Comparison of ENCODE assay signal across 20 mouse cellular contexts in the genomic region with DNA sequence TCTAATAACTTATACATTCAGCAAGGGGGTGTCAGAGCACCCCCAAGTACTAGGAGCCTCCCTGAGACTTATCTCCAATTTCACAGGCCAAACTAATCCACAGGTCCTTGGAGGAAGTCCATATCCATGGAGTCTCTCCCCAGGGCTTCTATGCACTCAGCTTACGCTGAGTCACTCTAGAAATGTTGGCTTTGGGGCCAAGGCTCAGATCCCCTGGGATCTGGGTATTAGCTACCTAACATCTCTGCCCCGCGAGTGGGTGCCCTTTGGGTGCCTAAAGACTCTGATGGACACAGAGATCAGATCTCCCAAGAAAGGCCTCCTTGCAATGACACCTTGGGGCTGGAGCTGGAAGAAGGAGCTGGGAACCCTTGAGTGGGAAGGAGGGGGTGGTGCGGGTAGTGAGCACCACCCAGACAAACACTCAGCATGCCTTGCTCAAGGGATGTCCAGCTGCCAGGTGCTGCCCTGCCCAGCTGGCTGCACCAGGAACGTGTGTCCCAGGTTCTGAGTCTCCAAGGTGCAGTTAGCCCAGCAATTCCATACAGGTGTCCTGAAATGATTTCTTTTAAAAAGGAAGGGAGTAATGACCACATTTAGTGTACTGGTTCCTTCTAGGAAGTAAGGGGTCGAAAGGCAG. TPM values are rescaled to one million over a fixed set of nuclear protein-coding genes. Genes with fewer than 3 reads are reported as not detected.
A peak's percentile ranks its signal among the peaks of the same experiment; 100 is the strongest.
DNase-seq lines count a peak whose midpoint lies in the region; ATAC-seq lines count a peak whose summit lies in the region.
"Had no signal": no experiment of that assay in that cellular context is flagged by ENCODE, and none has a peak within 500 bp of the region (broad histone marks: within the 10 kb centered on the region; RNA-seq: fewer than 3 reads in every experiment).

No protein-coding gene starts in this region.

- WGBS in forebrain, embryonic 10.5 days: 85% methylated on average over 6 of the region's 6 CpGs
- 85% methylated on average over 6 of the region's 6 CpGs for WGBS in forebrain, embryonic 12.5 days
- 78% methylated on average over 6 of the region's 6 CpGs for WGBS in embryonic facial prominence, embryonic 10.5 days

- no peak for DNase-seq in forebrain, embryonic 10.5 days (ENCODE audit: extremely low spot score, low spot score)
- peak; percentile 1 for DNase-seq in right cerebral cortex, postnatal 14 days
- DNase-seq in right cerebral cortex, postnatal 25 days: no peak
- peak; percentile 61 for DNase-seq in lung, postnatal 10 days
- DNase-seq in MN1 (ENCODE audit: low spot score): no peak
- no peak for DNase-seq in embryonic facial prominence, embryonic 10.5 days (ENCODE audit: low spot score)
- DNase-seq: cerebellum, adult 8-10 months; gastrocnemius, postnatal 10 days; kidney, adult 11 months; layer of hippocampus, postnatal 36 days; right cerebral cortex, postnatal 4 days; thymus, postnatal 25 days had no signal

- ATAC-seq in forebrain, embryonic 12.5 days (ENCODE audit: low FRiP score): no peak
- ATAC-seq: forebrain, embryonic 13.5 days; midbrain, embryonic 15.5 days; Patski had no signal

- H3K4me2 ChIP-seq in forebrain, embryonic 12.5 days: no peak overlapping the region
- H3K4me2 ChIP-seq: forebrain, embryonic 13.5 days; heart, embryonic 15.5 days; liver, embryonic 15.5 days; midbrain, embryonic 15.5 days had no signal

- H3K9me3 ChIP-seq in forebrain, embryonic 10.5 days: no peaks in the 10 kb centered on the region
- H3K9me3 ChIP-seq in forebrain, embryonic 12.5 days: no peaks in the 10 kb centered on the region
- H3K9me3 ChIP-seq in embryonic facial prominence, embryonic 10.5 days: no peaks in the 10 kb centered on the region
- H3K9me3 ChIP-seq: forebrain, embryonic 13.5 days; heart, embryonic 15.5 days; hindbrain, embryonic 10.5 days; liver, embryonic 15.5 days; midbrain, embryonic 15.5 days had no signal

- H3K36me3 ChIP-seq in forebrain, embryonic 10.5 days (replicated peaks): no peaks in the 10 kb centered on the region
- H3K36me3 ChIP-seq in forebrain, embryonic 12.5 days (replicated peaks): no peaks in the 10 kb centered on the region
- no peaks in the 10 kb centered on the region for H3K36me3 ChIP-seq in embryonic facial prominence, embryonic 10.5 days (replicated peaks)
- H3K36me3 ChIP-seq: heart, embryonic 15.5 days; hindbrain, embryonic 10.5 days; liver, embryonic 15.5 days; midbrain, embryonic 15.5 days had no signal

- peak overlapping the region; percentile 48; the same call in 1 of the 2 replicates for H3K27ac ChIP-seq in forebrain, embryonic 10.5 days
- no peak overlapping the region for H3K27ac ChIP-seq in forebrain, embryonic 12.5 days
- H3K27ac ChIP-seq in embryonic facial prominence, embryonic 10.5 days (replicated peaks): no peak overlapping the region
- H3K27ac ChIP-seq: forebrain, embryonic 13.5 days; heart, adult 2 months; heart, embryonic 15.5 days; liver, embryonic 15.5 days; midbrain, embryonic 15.5 days had no signal

- 0 out of 2 replicates have a peak, but pooled peaks cover 8% of the 10 kb centered on the region for H3K27me3 ChIP-seq in forebrain, embryonic 10.5 days (ENCODE audit: poor library complexity, severe bottlenecking)
- no peaks in the 10 kb centered on the region for H3K27me3 ChIP-seq in forebrain, embryonic 12.5 days
- peaks cover 8% of the 10 kb centered on the region; the same call in 1 of the 2 replicates for H3K27me3 ChIP-seq in embryonic facial prominence, embryonic 10.5 days (replicated peaks; ENCODE audit: low read depth, poor library complexity, severe bottlenecking)
- H3K27me3 ChIP-seq: forebrain, embryonic 13.5 days; heart, embryonic 15.5 days; midbrain, embryonic 15.5 days; Patski had no signal

- no peak overlapping the region for H3K4me3 ChIP-seq in forebrain, embryonic 10.5 days
- H3K4me3 ChIP-seq in forebrain, embryonic 12.5 days (replicated peaks): no peak overlapping the region
- H3K4me3 ChIP-seq in embryonic facial prominence, embryonic 10.5 days: no peak overlapping the region
- H3K4me3 ChIP-seq: forebrain, embryonic 13.5 days; heart, adult 2 months; heart, embryonic 15.5 days; hindbrain, embryonic 10.5 days; liver, embryonic 15.5 days; midbrain, embryonic 15.5 days had no signal

- no peak overlapping the region for H3K9ac ChIP-seq in forebrain, embryonic 12.5 days
- H3K9ac ChIP-seq: forebrain, embryonic 13.5 days; heart, embryonic 15.5 days; liver, embryonic 15.5 days; midbrain, embryonic 15.5 days had no signal

- H3K4me1 ChIP-seq in forebrain, embryonic 10.5 days: peaks cover 38% of the 10 kb centered on the region
- peaks cover 23% of the 10 kb centered on the region for H3K4me1 ChIP-seq in forebrain, embryonic 12.5 days
- peaks cover 47% of the 10 kb centered on the region for H3K4me1 ChIP-seq in embryonic facial prominence, embryonic 10.5 days

RNA-seq across cellular contexts. Expression of gene Zmiz1, which starts 11.7 kb away (rescaled TPM):
- 38.8 and 42.5 TPM in 2 replicates for polyA plus RNA-seq in forebrain, embryonic 10.5 days (2016; fragmentation: Nextera tagmentation; extraction: Ambion mirVana)
- 64.1 and 68.3 TPM in 2 replicates for polyA plus RNA-seq in forebrain, embryonic 12.5 days (2016; fragmentation: Nextera tagmentation; extraction: Ambion mirVana)
- 42.8 and 45.6 TPM in 2 replicates for polyA plus RNA-seq in embryonic facial prominence, embryonic 10.5 days (2016; fragmentation: Nextera tagmentation; extraction: Ambion mirVana)

Comparison
In these comparisons a context has a peak if more than half of its experiments do, and no peak if none do; other contexts are left out.
1. DNase-seq: peak in right cerebral cortex, postnatal 14 days (single experiment) and lung, postnatal 10 days (single experiment); none in forebrain, embryonic 10.5 days (single experiment), right cerebral cortex, postnatal 25 days (single experiment), MN1 (single experiment) and embryonic facial prominence, embryonic 10.5 days (single experiment).